Mouse (Mus musculus) heart, embryonic 14.5 days (tissue): ENCODE results near the gene Zfp872. TPM values are rescaled to one million over a fixed set of nuclear protein-coding genes. Genes with fewer than 3 reads are reported as not detected.
A peak's percentile ranks its signal among the peaks of the same experiment; 100 is the strongest.
"Not testable (repeated sequence)": the region's sequence is repeated elsewhere in the genome, so short reads cannot be mapped to it uniquely, and the experiment has no call there.

Experiments used
- ATAC-seq: fragments of 200-750 bp; cut with Nextera tagmentation; 2 replicates; pipeline ENCODE4 v1.8.0; 2017; ENCODE audit warnings: low read depth, moderate TSS enrichment; ENCODE audit not compliant: insufficient number of reproducible peaks, insufficient read depth, low FRiP score
- H3K27ac ChIP-seq, 2 experiments: fragments of 200-500 bp in 1 of 2; fragments of 300-500 bp in 1 of 2; sonication (generic) in 1 of 2; replicated peaks in 1 of 2; 2 replicates each; pipeline ENCODE4 v1.5.1; 2012 to 2014; ENCODE audit warnings: low read depth in 2 of 2, low read length in 2 of 2, control low read depth in 1 of 2, mild to moderate bottlenecking in 1 of 2, mixed read lengths in 1 of 2; ENCODE audit not compliant: control insufficient read depth in 1 of 2, insufficient read depth in 1 of 2
- H3K27me3 ChIP-seq: fragments of 300-500 bp; sonication (generic); 2 replicates; pipeline ENCODE4 v1.6.1; 2014; ENCODE audit warnings: mild to moderate bottlenecking, low read length, control low read depth; ENCODE audit not compliant: control insufficient read depth, insufficient read depth
- H3K36me3 ChIP-seq: fragments of 300-500 bp; sonication (generic); 2 replicates; pipeline ENCODE4 v1.6.1; 2014; ENCODE audit warnings: mild to moderate bottlenecking, control low read depth, low read length, mixed read lengths; ENCODE audit not compliant: control insufficient read depth, insufficient read depth
- H3K4me1 ChIP-seq, 2 experiments: fragments of 200-500 bp in 1 of 2; fragments of 300-500 bp in 1 of 2; sonication (generic) in 1 of 2; 2 replicates each; pipeline ENCODE4 v1.6.1; 2012 to 2014; ENCODE audit warnings: low read length in 2 of 2, control low read depth in 1 of 2, mixed read lengths in 1 of 2; ENCODE audit not compliant: control insufficient read depth in 2 of 2, insufficient read depth in 2 of 2
- H3K4me2 ChIP-seq: fragments of 300-500 bp; sonication (generic); 2 replicates; pipeline ENCODE4 v1.6.1; 2014; ENCODE audit warnings: mild to moderate bottlenecking, low read length
- H3K4me3 ChIP-seq, 2 experiments: fragments of 200-500 bp in 1 of 2; fragments of 300-500 bp in 1 of 2; sonication (generic) in 1 of 2; 2 replicates each; pipeline ENCODE4 v1.5.1; 2012 to 2014; ENCODE audit warnings: low read length in 2 of 2, mild to moderate bottlenecking in 2 of 2, control low read depth in 1 of 2, low read depth in 1 of 2, moderate library complexity in 1 of 2; ENCODE audit not compliant: control insufficient read depth in 1 of 2, insufficient read depth in 1 of 2
- H3K9ac ChIP-seq: fragments of 300-500 bp; sonication (generic); 2 replicates; pipeline ENCODE4 v1.6.1; 2014; ENCODE audit warnings: mild to moderate bottlenecking, low read length
- H3K9me3 ChIP-seq: fragments of 300-500 bp; sonication (generic); 2 replicates; pipeline ENCODE4 v1.6.1; 2016; ENCODE audit warnings: low read length, control low read depth; ENCODE audit not compliant: control insufficient read depth
- WGBS: fragments of 180-500 bp; shearing (Covaris S2); extraction: QIAGEN DNeasy Blood & Tissue Kit; methylation state at CpG from one replicate; pipeline ENCODE4 v1.1.7; 2014; 5-methylcytosine and 5-hydroxymethylcytosine counted together
- polyA plus RNA-seq: library from polyadenylated mRNA; unstranded; fragments of >200 nt; fragmentation: Nextera tagmentation; extraction: Ambion mirVana; gene quantifications from 2 replicates; pipeline ENCODE4 v1.2.1, GENCODE M21; 2014

Zfp872 gene
- polyA plus RNA-seq, result 0.28 and 0.58 TPM in 2 replicates

- 0 out of 2 replicates have a peak, but pooled peaks have one; percentile 39 for ATAC-seq
- WGBS, result 16% methylated on average over 39 of the region's 43 CpGs
Measured at GRCm38 (mm10) chr9:22188025-22188611, at the start of gene Zfp872. TSS of gene Zfp872 (plus strand) at chr9:22188090.

GRCm38 (mm10) chr9:22138480-22138879, 49.4 kb upstream of the Zfp872 start:
- no peak overlapping the region for H3K4me2 ChIP-seq
- WGBS, result 36% methylated on average over 2 of the region's 2 CpGs
- H3K36me3 ChIP-seq, result no peaks in the 10 kb centered on the region
- H3K27ac ChIP-seq, result no peak overlapping the region
- no peak overlapping the region for H3K9ac ChIP-seq
- peaks cover 0 to 2% of the 10 kb centered on the region in 2 experiments; a peak in 1 of 4 replicates for H3K4me1 ChIP-seq
- H3K9me3 ChIP-seq, result no peaks in the 10 kb centered on the region
- H3K4me3 ChIP-seq, result no peak overlapping the region
- no peaks in the 10 kb centered on the region for H3K27me3 ChIP-seq
- no peak for ATAC-seq

More at GRCm38 (mm10) chr9:22188025-22188611, at the start of gene Zfp872:
- Histone ChIP-seq H3K9me3 (0 out of 2 replicates have a peak, but pooled peaks cover 11% of the 10 kb centered on the region), H3K4me3 (peak within 1 kb of the TSS; percentile 44 to 49), H3K9ac (peak within 1 kb of the TSS; percentile 67), H3K36me3 (no peaks in the 10 kb centered on the region), H3K4me2 (peak within 1 kb of the TSS; percentile 75), H3K27ac (no peak within 1 kb of the TSS), H3K4me1 (no peaks in the 10 kb centered on the region), H3K27me3 (no peaks in the 10 kb centered on the region)

- no peaks in the 10 kb centered on the region for H3K27me3 ChIP-seq
- no peaks in the 10 kb centered on the region for H3K36me3 ChIP-seq
- no peak for ATAC-seq
- no peak overlapping the region for H3K9ac ChIP-seq
- no peak overlapping the region for H3K27ac ChIP-seq
- WGBS, result 82% methylated on average over 5 of the region's 5 CpGs
- no peak overlapping the region for H3K4me3 ChIP-seq
- H3K4me2 ChIP-seq, result no peak overlapping the region
- H3K9me3 ChIP-seq, result no peaks in the 10 kb centered on the region
- H3K4me1 ChIP-seq, result peaks cover 0 to 2% of the 10 kb centered on the region in 2 experiments; a peak in 1 of 4 replicates
Measured at GRCm38 (mm10) chr9:22139746-22140145, 48.1 kb upstream of the Zfp872 start.

GRCm38 (mm10) chr9:22143108-22144037, 44.5 kb upstream of the Zfp872 start:
- H3K27me3 ChIP-seq, result no peaks in the 10 kb centered on the region
- no peak overlapping the region for H3K27ac ChIP-seq
- no peak overlapping the region for H3K9ac ChIP-seq
- no peak for ATAC-seq
- no peaks in the 10 kb centered on the region for H3K4me1 ChIP-seq
- H3K4me2 ChIP-seq, result no peak overlapping the region
- H3K4me3 ChIP-seq, result no peak overlapping the region
- 44% methylated on average over 17 of the region's 17 CpGs for WGBS
- no peaks in the 10 kb centered on the region for H3K36me3 ChIP-seq
- no peaks in the 10 kb centered on the region; the same call in 1 of the 2 replicates for H3K9me3 ChIP-seq

- H3K4me2 ChIP-seq, result no peak overlapping the region
- 74% methylated on average over 7 of the region's 8 CpGs for WGBS
- no peak overlapping the region for H3K4me3 ChIP-seq
- H3K36me3 ChIP-seq, result no peaks in the 10 kb centered on the region
- ATAC-seq, result no peak
- no peaks in the 10 kb centered on the region for H3K4me1 ChIP-seq
- no peak overlapping the region for H3K9ac ChIP-seq
- no peak overlapping the region for H3K27ac ChIP-seq
- no peaks in the 10 kb centered on the region for H3K27me3 ChIP-seq
- H3K9me3 ChIP-seq, result no peaks in the 10 kb centered on the region; the same call in 1 of the 2 replicates
Measured at GRCm38 (mm10) chr9:22144304-22144965, 43.5 kb upstream of the Zfp872 start.

- Histone ChIP-seq H3K9me3 (no peaks in the 10 kb centered on the region; the same call in 1 of the 2 replicates), H3K4me1 (no peaks in the 10 kb centered on the region), H3K27ac (no peak overlapping the region), H3K9ac (no peak overlapping the region), H3K27me3 (no peaks in the 10 kb centered on the region), H3K4me3 (no peak overlapping the region), H3K36me3 (no peaks in the 10 kb centered on the region), H3K4me2 (no peak overlapping the region)
- WGBS, result 66% methylated on average over 20 of the region's 20 CpGs
- ATAC-seq, result no peak
Measured at GRCm38 (mm10) chr9:22149426-22150248, 38.3 kb upstream of the Zfp872 start.

- H3K4me1 ChIP-seq, H3K9ac ChIP-seq, H3K4me3 ChIP-seq, H3K27ac ChIP-seq, H3K27me3 ChIP-seq, H3K4me2 ChIP-seq, H3K36me3 ChIP-seq, H3K9me3 ChIP-seq, ATAC-seq: not testable (repeated sequence)
- 83% methylated on average over 7 of the region's 7 CpGs for WGBS
Measured at GRCm38 (mm10) chr9:22150249-22150693, 37.6 kb upstream of the Zfp872 start.
